Mouse (Mus musculus) gastrocnemius, postnatal 10 days (tissue): ENCODE measurements around the gene Ptpn4. TPM values are rescaled to one million over a fixed set of nuclear protein-coding genes. Genes with fewer than 3 reads are reported as not detected.

ENCODE experiments used
- DNase-seq: peaks from one replicate; pipeline ENCODE4 v3.0.0; 2021; ENCODE audit warnings: mixed read lengths
- total RNA-seq, 2 experiments: library from RNA; stranded (reverse); gene quantifications; 2 replicates each; pipeline ENCODE4 v1.2.3; 2021

Ptpn4 gene
- total RNA-seq, 2 experiments from 2014 or later = 26.4 to 31.0 TPM

GRCm38 (mm10) chr1:119641090-119641812 is 196.2 kb downstream of the Ptpn4 start:
- no peak for DNase-seq

GRCm38 (mm10) chr1:119640006-119640405 is 197.4 kb downstream of the Ptpn4 start:
- DNase-seq = no peak

GRCm38 (mm10) chr1:119637188-119638023 is 200.0 kb downstream of the Ptpn4 start:
- DNase-seq = no peak

GRCm38 (mm10) chr1:119634746-119635145 is 202.7 kb downstream of the Ptpn4 start:
- DNase-seq = no peak

- no peak for DNase-seq
These were observed 207.0 kb downstream of the Ptpn4 start for GRCm38 (mm10) chr1:119630428-119630827.

- no peak for DNase-seq
These were observed 210.6 kb downstream of the Ptpn4 start for GRCm38 (mm10) chr1:119626837-119627236.

- no peak for DNase-seq
These were observed 213.0 kb downstream of the Ptpn4 start for GRCm38 (mm10) chr1:119624444-119624843.

- no peak for DNase-seq
These were observed 232.0 kb downstream of the Ptpn4 start for GRCm38 (mm10) chr1:119605396-119605795.

Other genes with a start within 250 kb of the Ptpn4 start
- 1 to 10 TPM; 1.9 TPM for gene Epb41l5, start 188.6 kb downstream of the Ptpn4 start, total RNA-seq
- 1 to 10 TPM; 4.2 to 5.1 TPM for gene Tmem177, start 75.6 kb upstream of the Ptpn4 start, total RNA-seq
- gene Cfap221, start 159.6 kb upstream of the Ptpn4 start, total RNA-seq = not detected
- gene Sctr, start 169.3 kb upstream of the Ptpn4 start, total RNA-seq = 1 to 10 TPM; 1.1 to 1.8 TPM
- 10 to 100 TPM in 1 of 2 experiments, 1 to 10 TPM in 1; 8.7 to 12.6 TPM for gene Tmem37, start 236.5 kb upstream of the Ptpn4 start, total RNA-seq